Mouse (Mus musculus) stomach, embryonic 16.5 days (tissue): ENCODE measurements around the gene Ldha. TPM values are rescaled to one million over a fixed set of nuclear protein-coding genes. Genes with fewer than 3 reads are reported as not detected.

Source experiments
- ATAC-seq: fragments of 200-750 bp; cut with Nextera tagmentation; 2 replicates; pipeline ENCODE4 v1.8.0; 2017; ENCODE audit warnings: moderate number of reproducible peaks, moderate TSS enrichment; ENCODE audit not compliant: insufficient read depth, low FRiP score
- H3K27ac ChIP-seq: fragments of 300-500 bp; sonication (generic); 2 replicates; pipeline ENCODE4 v1.5.1; 2014; ENCODE audit warnings: low read length
- H3K27me3 ChIP-seq: fragments of 300-500 bp; sonication (generic); 2 replicates; pipeline ENCODE4 v1.6.1; 2014; ENCODE audit warnings: low read length, control low read depth, mixed read lengths; ENCODE audit not compliant: control insufficient read depth, insufficient read depth
- H3K36me3 ChIP-seq: fragments of 300-500 bp; sonication (generic); 2 replicates; pipeline ENCODE4 v1.6.1; 2014; ENCODE audit warnings: low read length; ENCODE audit not compliant: control insufficient read depth, insufficient read depth
- H3K4me1 ChIP-seq: fragments of 300-500 bp; sonication (generic); 2 replicates; pipeline ENCODE4 v1.6.1; 2014; ENCODE audit warnings: low read length, control low read depth, mixed read lengths; ENCODE audit not compliant: control insufficient read depth, insufficient read depth
- H3K4me2 ChIP-seq: fragments of 300-500 bp; sonication (generic); 2 replicates; pipeline ENCODE4 v1.6.1; 2014; ENCODE audit warnings: low read depth, low read length, mixed read lengths
- H3K4me3 ChIP-seq: fragments of 300-500 bp; sonication (generic); replicated peaks from 2 replicates; pipeline ENCODE4 v1.5.1; 2014; ENCODE audit warnings: mild to moderate bottlenecking, low read length
- H3K9ac ChIP-seq: fragments of 300-500 bp; sonication (generic); 2 replicates; pipeline ENCODE4 v1.6.1; 2014; ENCODE audit warnings: low read length
- H3K9me3 ChIP-seq: fragments of 300-500 bp; sonication (generic); replicated peaks from 2 replicates; pipeline ENCODE4 v1.6.1; 2016; ENCODE audit warnings: low read length, control low read depth; ENCODE audit not compliant: control insufficient read depth
- WGBS: fragments of 180-500 bp; shearing (Covaris S2); extraction: QIAGEN DNeasy Blood & Tissue Kit; methylation state at CpG from one replicate; pipeline ENCODE4 v1.1.7; 2014; 5-methylcytosine and 5-hydroxymethylcytosine counted together
- polyA plus RNA-seq: library from polyadenylated mRNA; unstranded; fragments of >200 nt; fragmentation: Nextera tagmentation; extraction: Ambion mirVana; gene quantifications from 2 replicates; pipeline ENCODE4 v1.2.1, GENCODE M21; 2015

The Ldha gene
- polyA plus RNA-seq, 1 experiment from 2014 or later, result 1,904 TPM

GRCm38 (mm10) chr7:46834994-46835610, 6.2 kb upstream of the Ldha start:
- H3K4me1 ChIP-seq, result peaks cover 30% of the 10 kb centered on the region
- no peak overlapping the region for H3K4me3 ChIP-seq
- no peak for ATAC-seq

GRCm38 (mm10) chr7:46836357-46836756, 4.9 kb upstream of the Ldha start:
- no peak for ATAC-seq

More at GRCm38 (mm10) chr7:46834994-46835610, 6.2 kb upstream of the Ldha start:
- H3K27me3 ChIP-seq, result no peaks in the 10 kb centered on the region
- H3K27ac ChIP-seq, result no peak overlapping the region
- no peaks in the 10 kb centered on the region for H3K9me3 ChIP-seq
- no peak overlapping the region for H3K4me2 ChIP-seq
- H3K9ac ChIP-seq, result no peak overlapping the region
- no peaks in the 10 kb centered on the region for H3K36me3 ChIP-seq
- 61% methylated on average over 13 of the region's 14 CpGs for WGBS

GRCm38 (mm10) chr7:46837073-46837472, 4.2 kb upstream of the Ldha start:
- Histone ChIP-seq H3K27me3 (no peaks in the 10 kb centered on the region), H3K27ac (no peak overlapping the region), H3K4me3 (no peak overlapping the region), H3K36me3 (no peaks in the 10 kb centered on the region), H3K4me1 (peaks cover 43% of the 10 kb centered on the region), H3K9me3 (no peaks in the 10 kb centered on the region), H3K9ac (no peak overlapping the region), H3K4me2 (no peak overlapping the region)
- WGBS, result 69% methylated on average over 5 of the region's 5 CpGs
- no peak for ATAC-seq

More at GRCm38 (mm10) chr7:46836357-46836756, 4.9 kb upstream of the Ldha start:
- H3K36me3 ChIP-seq, result no peaks in the 10 kb centered on the region
- H3K4me1 ChIP-seq, result peaks cover 39% of the 10 kb centered on the region
- 69% methylated on average over 5 of the region's 5 CpGs for WGBS
- no peak overlapping the region for H3K4me3 ChIP-seq
- no peak overlapping the region for H3K27ac ChIP-seq
- H3K27me3 ChIP-seq, result no peaks in the 10 kb centered on the region
- no peaks in the 10 kb centered on the region for H3K9me3 ChIP-seq
- no peak overlapping the region for H3K9ac ChIP-seq
- H3K4me2 ChIP-seq, result no peak overlapping the region

GRCm38 (mm10) chr7:46838104-46838671, 3.1 kb upstream of the Ldha start:
- Histone ChIP-seq H3K27me3 (no peaks in the 10 kb centered on the region), H3K4me1 (peaks cover 43% of the 10 kb centered on the region), H3K9ac (peak overlapping the region; percentile 65), H3K4me3 (peak overlapping the region; percentile 5; the same call in 1 of the 2 replicates), H3K27ac (peak overlapping the region; percentile 84), H3K9me3 (no peaks in the 10 kb centered on the region), H3K4me2 (peak overlapping the region; percentile 35; the same call in 1 of the 2 replicates), H3K36me3 (no peaks in the 10 kb centered on the region)
- WGBS, result 7% methylated on average over 9 of the region's 9 CpGs
- ATAC-seq, result peak; percentile 41; the same call in 1 of the 2 replicates

GRCm38 (mm10) chr7:46838891-46839302, 2.4 kb upstream of the Ldha start:
- H3K9me3 ChIP-seq, result no peaks in the 10 kb centered on the region
- peak overlapping the region; percentile 35 for H3K4me2 ChIP-seq
- H3K27ac ChIP-seq, result peak overlapping the region; percentile 84
- 4% methylated on average over 8 of the region's 8 CpGs for WGBS
- peaks cover 41% of the 10 kb centered on the region for H3K4me1 ChIP-seq
- peak overlapping the region; percentile 47; the same call in 1 of the 2 replicates for H3K9ac ChIP-seq
- ATAC-seq, result peak; percentile 70
- H3K36me3 ChIP-seq, result no peaks in the 10 kb centered on the region
- H3K27me3 ChIP-seq, result no peaks in the 10 kb centered on the region
- no peak overlapping the region for H3K4me3 ChIP-seq

- no peaks in the 10 kb centered on the region for H3K27me3 ChIP-seq
- peak overlapping the region; percentile 35 for H3K4me2 ChIP-seq
- H3K4me3 ChIP-seq, result no peak overlapping the region
- ATAC-seq, result peak; percentile 45; the same call in 1 of the 2 replicates
- H3K9me3 ChIP-seq, result no peaks in the 10 kb centered on the region
- WGBS, result 37% methylated on average over 7 of the region's 7 CpGs
- peak overlapping the region; percentile 84 for H3K27ac ChIP-seq
- H3K4me1 ChIP-seq, result peaks cover 41% of the 10 kb centered on the region
- peak overlapping the region; percentile 37; the same call in 1 of the 2 replicates for H3K9ac ChIP-seq
- no peaks in the 10 kb centered on the region for H3K36me3 ChIP-seq
Measured at GRCm38 (mm10) chr7:46839446-46839845, 1.8 kb upstream of the Ldha start.

GRCm38 (mm10) chr7:46839861-46840260, 1.4 kb upstream of the Ldha start:
- Histone ChIP-seq H3K4me2 (no peak overlapping the region), H3K9ac (peak overlapping the region; percentile 37; the same call in 1 of the 2 replicates), H3K27ac (peak overlapping the region; percentile 84), H3K36me3 (no peaks in the 10 kb centered on the region), H3K4me1 (peaks cover 44% of the 10 kb centered on the region), H3K4me3 (no peak overlapping the region), H3K27me3 (no peaks in the 10 kb centered on the region), H3K9me3 (no peaks in the 10 kb centered on the region)
- 59% methylated on average over 5 of the region's 5 CpGs for WGBS
- no peak for ATAC-seq

- Histone ChIP-seq H3K9me3 (no peaks in the 10 kb centered on the region), H3K27ac (peak overlapping the region; percentile 84), H3K27me3 (no peaks in the 10 kb centered on the region), H3K9ac (no peak overlapping the region), H3K4me2 (no peak overlapping the region), H3K4me3 (no peak overlapping the region), H3K4me1 (peaks cover 48% of the 10 kb centered on the region), H3K36me3 (no peaks in the 10 kb centered on the region)
- 33% methylated on average over 4 of the region's 4 CpGs for WGBS
- ATAC-seq, result no peak
Measured at GRCm38 (mm10) chr7:46840326-46840725, 949 bp upstream of the Ldha start.

- H3K4me2 ChIP-seq, result no peak overlapping the region
- no peaks in the 10 kb centered on the region for H3K27me3 ChIP-seq
- H3K9me3 ChIP-seq, result no peaks in the 10 kb centered on the region
- 24% methylated on average over 5 of the region's 5 CpGs for WGBS
- H3K4me3 ChIP-seq, result no peak overlapping the region
- no peak for ATAC-seq
- H3K36me3 ChIP-seq, result no peaks in the 10 kb centered on the region
- H3K27ac ChIP-seq, result no peak overlapping the region
- peaks cover 52% of the 10 kb centered on the region for H3K4me1 ChIP-seq
- H3K9ac ChIP-seq, result no peak overlapping the region
Measured at GRCm38 (mm10) chr7:46842278-46842677, 1.0 kb downstream of the Ldha start.
